Mouse (Mus musculus): Measurements from ENCODE around the gene Zcchc10. TPM values are rescaled to one million over a fixed set of nuclear protein-coding genes. Genes with fewer than 3 reads are reported as not detected.

The Zcchc10 gene
- polyA plus RNA-seq, 1 experiment from 2014 or later = 24.0 TPM

DNA sequence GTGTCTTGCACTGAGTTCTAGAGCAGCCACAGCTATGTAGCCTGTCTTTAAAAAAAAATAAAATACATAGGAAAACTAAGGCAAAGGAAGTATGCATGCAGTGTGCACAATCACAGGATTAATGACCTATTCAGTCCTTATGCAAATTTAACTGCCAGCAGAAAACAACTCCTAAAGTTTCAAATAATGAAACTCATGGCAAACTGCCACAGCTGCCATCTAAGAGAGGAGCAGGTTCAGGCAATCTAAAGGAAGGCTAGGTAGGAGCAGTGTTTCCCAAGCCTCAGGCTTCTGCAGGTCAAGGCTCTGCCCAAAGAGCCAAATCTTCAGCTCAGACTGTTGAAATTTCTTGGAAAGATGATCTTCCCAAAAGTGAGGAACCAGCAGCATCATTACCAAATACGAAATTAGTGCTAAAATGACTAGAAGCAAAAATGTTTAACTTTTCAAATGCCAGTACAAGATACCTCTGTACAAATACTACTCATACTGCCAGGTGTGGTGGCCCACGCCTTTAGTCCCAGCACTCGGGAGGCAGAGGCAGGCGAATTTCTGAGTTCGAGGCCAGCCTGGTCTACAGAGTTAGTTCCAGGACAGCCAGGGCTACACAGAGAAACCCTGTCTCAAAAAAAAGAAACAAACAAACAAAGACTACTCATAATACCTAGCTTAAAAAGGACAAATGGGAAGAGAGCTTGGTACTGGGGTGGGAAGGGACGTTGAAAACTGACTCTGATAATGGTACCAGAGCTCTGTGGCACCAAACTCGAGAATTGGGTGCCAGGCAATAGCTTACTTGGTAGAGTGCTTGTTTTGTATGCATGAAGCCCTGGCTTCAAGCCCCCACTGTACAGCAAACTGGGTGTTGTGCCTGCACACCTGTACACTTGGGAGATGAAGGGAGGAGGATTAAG is 26.3 kb upstream of the Zcchc10 start:
- Histone ChIP-seq H3K9me3 (ENCODE audit: control insufficient read depth, low read depth, low read length) (no peaks in the 10 kb centered on the region), H3K36me3 (ENCODE audit: control insufficient read depth, insufficient read depth, low read length) (peaks cover 10% of the 10 kb centered on the region; the same call in 1 of the 2 replicates), H3K9ac (replicated peaks; ENCODE audit: low read depth, low read length) (no peak overlapping the region), H3K27ac (ENCODE audit: low read length) (no peak overlapping the region), H3K4me1 (ENCODE audit: control insufficient read depth, insufficient read depth, low read length) (peaks cover 24% of the 10 kb centered on the region; the same call in 1 of the 2 replicates), H3K4me3 (ENCODE audit: low read depth, low read length) (peak overlapping the region; percentile 97; the same call in 1 of the 2 replicates), H3K27me3 (ENCODE audit: control insufficient read depth, insufficient read depth, low read length) (no peaks in the 10 kb centered on the region), H3K4me2 (replicated peaks; ENCODE audit: low read depth, low read length) (peak overlapping the region; percentile 74)
- WGBS = 82% methylated on average over 7 of the region's 7 CpGs
- no peak for ATAC-seq (ENCODE audit: insufficient number of reproducible peaks, insufficient read depth, low FRiP score, low read depth)

DNA sequence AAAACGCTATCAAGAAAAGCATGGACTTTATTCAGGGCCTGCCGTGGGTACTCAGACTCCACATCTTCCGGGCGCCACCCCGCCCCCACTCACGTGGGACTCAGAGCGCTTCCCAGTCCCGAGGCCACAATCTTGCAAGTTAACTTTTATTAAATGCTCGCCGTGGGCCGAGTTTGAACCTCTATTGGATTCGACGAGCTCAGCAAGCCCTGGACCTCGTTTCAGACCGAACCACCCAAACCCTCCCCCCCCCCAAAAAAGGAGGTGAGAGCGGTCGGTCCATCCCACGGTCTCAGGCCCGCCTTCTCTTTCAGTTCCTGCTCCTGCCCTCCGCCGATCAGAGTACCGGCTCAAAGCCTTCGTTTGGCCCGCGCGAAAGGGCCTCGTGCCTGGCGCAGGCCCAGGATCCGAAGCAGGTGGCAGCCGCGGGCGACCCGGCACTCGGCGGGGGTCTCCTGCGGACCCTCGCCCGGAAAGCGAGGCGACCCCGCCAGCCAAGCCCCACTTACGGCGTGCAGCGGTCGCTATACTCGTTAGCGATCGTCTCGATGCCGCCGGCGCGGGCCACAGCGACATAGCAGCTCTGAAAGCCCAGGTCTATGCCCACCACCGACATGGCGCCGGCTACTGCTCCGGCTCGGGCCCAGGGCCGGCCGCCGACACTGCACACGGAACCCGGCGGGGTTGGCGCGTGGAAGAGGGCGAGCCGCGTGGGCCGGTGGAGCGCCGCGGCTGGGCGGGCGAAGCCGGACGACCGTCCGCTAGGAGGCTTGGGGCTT is 24.7 kb upstream of the Zcchc10 start:
- peak overlapping the region; percentile 74 for H3K4me2 ChIP-seq (replicated peaks; ENCODE audit: low read depth, low read length)
- under 1% methylated on average over 80 of the region's 80 CpGs for WGBS
- H3K9ac ChIP-seq (replicated peaks; ENCODE audit: low read depth, low read length) = peak overlapping the region; percentile 97
- H3K36me3 ChIP-seq (ENCODE audit: control insufficient read depth, insufficient read depth, low read length) = peaks cover 10% of the 10 kb centered on the region; the same call in 1 of the 2 replicates
- no peaks in the 10 kb centered on the region for H3K9me3 ChIP-seq (ENCODE audit: control insufficient read depth, low read depth, low read length)
- H3K4me3 ChIP-seq (ENCODE audit: low read depth, low read length) = peak overlapping the region; percentile 97
- peak; percentile 39; the same call in 1 of the 2 replicates for ATAC-seq (ENCODE audit: insufficient number of reproducible peaks, insufficient read depth, low FRiP score, low read depth)
- peak overlapping the region; percentile 97 for H3K27ac ChIP-seq (ENCODE audit: low read length)
- H3K27me3 ChIP-seq (ENCODE audit: control insufficient read depth, insufficient read depth, low read length) = no peaks in the 10 kb centered on the region
- peaks cover 18% of the 10 kb centered on the region; the same call in 1 of the 2 replicates for H3K4me1 ChIP-seq (ENCODE audit: control insufficient read depth, insufficient read depth, low read length)

DNA sequence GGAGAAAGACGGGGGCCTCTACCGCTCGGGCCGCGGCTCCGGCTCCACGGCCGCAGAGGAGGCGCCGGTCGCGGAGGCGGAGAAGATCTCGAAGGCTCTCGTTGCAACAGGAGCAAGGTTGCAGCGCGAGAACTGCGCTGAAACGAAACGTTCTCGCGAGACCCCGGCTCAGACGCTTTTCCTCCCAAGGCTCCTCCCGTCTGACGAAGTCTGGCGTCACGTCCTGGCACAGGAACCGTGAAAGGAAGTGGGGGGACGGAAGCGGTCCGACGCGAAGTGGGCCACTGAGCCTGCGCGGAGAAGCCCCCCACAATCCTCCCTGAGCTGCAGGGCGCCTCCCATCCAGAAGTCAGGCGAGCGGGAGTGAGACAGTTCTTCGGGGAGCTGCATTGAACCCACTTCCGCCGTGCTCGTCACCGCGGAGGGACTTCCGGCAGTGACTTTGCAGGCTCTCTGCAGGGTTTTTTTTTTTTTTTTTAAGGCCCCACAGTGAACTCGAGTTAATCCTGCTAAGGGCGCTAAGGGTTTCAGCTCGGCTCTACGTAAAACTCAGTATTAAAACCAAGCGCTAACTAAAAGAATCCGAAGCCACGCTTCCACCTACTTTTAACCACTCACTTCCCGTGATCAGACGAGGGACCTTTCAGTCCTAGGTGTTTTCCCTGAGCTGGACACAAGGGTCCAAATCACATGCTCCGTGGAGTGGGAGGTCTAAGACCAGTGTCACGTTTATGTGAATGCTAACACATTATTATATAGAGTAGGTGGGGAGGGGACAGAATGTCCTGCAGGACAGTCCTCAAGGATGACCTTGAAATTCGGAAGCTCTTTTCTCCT is 23.9 kb upstream of the Zcchc10 start, which contains the start of gene Hspa4:
TSS of gene Hspa4 (minus strand) at position 128 of the 837 bp plus-strand sequence.
- H3K9ac ChIP-seq (replicated peaks; ENCODE audit: low read depth, low read length) = peak within 1 kb of the TSS; percentile 97
- peaks cover 10% of the 10 kb centered on the region; the same call in 1 of the 2 replicates for H3K36me3 ChIP-seq (ENCODE audit: control insufficient read depth, insufficient read depth, low read length)
- under 1% methylated on average over 57 of the region's 58 CpGs for WGBS
- no peaks in the 10 kb centered on the region for H3K27me3 ChIP-seq (ENCODE audit: control insufficient read depth, insufficient read depth, low read length)
- H3K4me3 ChIP-seq (ENCODE audit: low read depth, low read length) = peak within 1 kb of the TSS; percentile 97
- H3K4me1 ChIP-seq (ENCODE audit: control insufficient read depth, insufficient read depth, low read length) = peaks cover 11% of the 10 kb centered on the region; the same call in 1 of the 2 replicates
- peak within 1 kb of the TSS; percentile 74 for H3K4me2 ChIP-seq (replicated peaks; ENCODE audit: low read depth, low read length)
- peak within 1 kb of the TSS; percentile 97 for H3K27ac ChIP-seq (ENCODE audit: low read length)
- ATAC-seq (ENCODE audit: insufficient number of reproducible peaks, insufficient read depth, low FRiP score, low read depth) = peak; percentile 97
- H3K9me3 ChIP-seq (ENCODE audit: control insufficient read depth, low read depth, low read length) = no peaks in the 10 kb centered on the region

DNA sequence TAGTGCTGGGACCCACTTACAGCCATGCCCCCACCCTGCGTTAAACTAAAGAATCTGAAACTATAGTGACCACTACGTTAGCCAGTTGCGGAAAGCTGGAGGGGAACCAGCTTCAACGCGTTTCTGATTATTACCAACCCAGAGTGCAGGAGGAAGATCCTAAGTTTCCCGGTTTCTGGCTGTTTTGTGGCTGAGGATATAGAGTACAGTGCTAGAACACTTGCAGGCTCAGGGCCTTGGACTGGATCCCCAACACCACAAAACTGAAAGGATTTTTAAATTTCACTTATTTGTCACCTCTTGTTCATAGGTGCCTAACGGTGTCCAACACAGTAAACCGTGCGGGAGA is 23.3 kb upstream of the Zcchc10 start:
- H3K4me1 ChIP-seq (ENCODE audit: control insufficient read depth, insufficient read depth, low read length) = peaks cover 11% of the 10 kb centered on the region; the same call in 1 of the 2 replicates

DNA sequence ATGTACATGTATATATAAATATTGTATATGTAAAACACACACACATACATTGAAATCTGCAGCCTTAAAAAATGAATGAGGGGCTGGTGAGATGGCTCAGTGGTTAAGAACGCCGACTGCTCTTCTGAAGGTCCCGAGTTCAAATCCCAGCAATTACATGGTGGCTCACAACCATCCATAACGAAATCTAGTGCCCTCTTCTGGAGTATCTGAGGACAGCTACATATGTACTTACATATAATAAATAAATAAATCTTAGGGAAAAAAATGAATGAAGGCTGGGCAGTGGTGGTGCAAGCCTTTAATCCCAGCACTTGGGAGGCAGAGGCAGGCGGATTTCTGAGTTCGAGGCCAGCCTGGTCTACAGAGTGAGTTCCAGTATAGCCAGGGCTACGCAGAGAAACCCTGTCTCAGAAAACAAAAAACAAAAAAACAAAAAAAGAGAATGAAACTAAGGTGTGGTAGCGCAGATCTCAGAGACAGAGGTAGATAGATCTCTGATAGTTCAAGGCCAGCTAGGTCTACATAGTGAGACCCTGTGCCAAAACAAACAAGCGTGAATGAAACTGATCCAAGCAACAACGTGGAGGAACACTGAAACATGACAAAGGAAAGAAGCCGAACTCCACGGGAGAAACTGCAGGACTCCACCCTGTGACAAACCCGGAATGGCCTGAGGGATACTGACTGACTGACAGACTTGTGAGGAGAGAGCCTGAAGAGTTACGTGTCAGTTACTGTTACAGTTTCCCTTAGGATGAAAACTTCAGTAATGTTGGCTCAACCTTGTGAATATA is 20.2 kb upstream of the Zcchc10 start:
- no peak overlapping the region for H3K9ac ChIP-seq (replicated peaks; ENCODE audit: low read depth, low read length)
- no peak overlapping the region for H3K27ac ChIP-seq (ENCODE audit: low read length)
- no peak overlapping the region for H3K4me3 ChIP-seq (ENCODE audit: low read depth, low read length)
- no peaks in the 10 kb centered on the region for H3K9me3 ChIP-seq (ENCODE audit: control insufficient read depth, low read depth, low read length)
- H3K36me3 ChIP-seq (ENCODE audit: control insufficient read depth, insufficient read depth, low read length) = no peaks in the 10 kb centered on the region
- ATAC-seq (ENCODE audit: insufficient number of reproducible peaks, insufficient read depth, low FRiP score, low read depth) = no peak
- no peak overlapping the region for H3K4me2 ChIP-seq (replicated peaks; ENCODE audit: low read depth, low read length)
- WGBS = 85% methylated on average over 14 of the region's 14 CpGs
- H3K4me1 ChIP-seq (ENCODE audit: control insufficient read depth, insufficient read depth, low read length) = peaks cover 7% of the 10 kb centered on the region
- H3K27me3 ChIP-seq (ENCODE audit: control insufficient read depth, insufficient read depth, low read length) = no peaks in the 10 kb centered on the region

More for the DNA sequence above, 23.3 kb upstream of the Zcchc10 start:
- H3K27ac ChIP-seq (ENCODE audit: low read length) = peak overlapping the region; percentile 97
- no peaks in the 10 kb centered on the region for H3K27me3 ChIP-seq (ENCODE audit: control insufficient read depth, insufficient read depth, low read length)
- 49% methylated on average over 9 of the region's 9 CpGs for WGBS
- H3K4me2 ChIP-seq (replicated peaks; ENCODE audit: low read depth, low read length) = peak overlapping the region; percentile 42
- no peak; the same call in 1 of the 2 replicates for ATAC-seq (ENCODE audit: insufficient number of reproducible peaks, insufficient read depth, low FRiP score, low read depth)
- peak overlapping the region; percentile 97 for H3K4me3 ChIP-seq (ENCODE audit: low read depth, low read length)
- peak overlapping the region; percentile 22 for H3K9ac ChIP-seq (replicated peaks; ENCODE audit: low read depth, low read length)
- peaks cover 10% of the 10 kb centered on the region; the same call in 1 of the 2 replicates for H3K36me3 ChIP-seq (ENCODE audit: control insufficient read depth, insufficient read depth, low read length)
- H3K9me3 ChIP-seq (ENCODE audit: control insufficient read depth, low read depth, low read length) = no peaks in the 10 kb centered on the region

DNA sequence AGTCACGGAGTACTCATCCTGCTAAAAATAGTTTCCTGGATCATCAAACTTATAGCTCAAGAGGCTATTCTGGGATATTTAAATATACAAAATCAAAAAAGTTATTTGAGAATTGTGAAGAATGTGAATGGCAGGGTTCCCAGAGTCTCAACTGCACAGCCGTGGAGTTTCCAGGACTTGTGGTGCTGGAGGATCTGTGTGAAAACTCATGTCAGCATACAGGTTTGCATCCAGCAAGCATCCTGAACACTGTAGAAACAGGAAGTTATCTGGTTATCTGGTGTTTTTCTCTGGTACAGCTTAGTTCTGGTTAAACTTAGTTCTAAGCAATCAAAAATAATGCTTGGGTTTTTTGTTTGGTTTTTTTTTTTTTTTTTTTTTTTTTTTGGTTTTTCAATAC is 17.5 kb upstream of the Zcchc10 start:
- H3K36me3 ChIP-seq (ENCODE audit: control insufficient read depth, insufficient read depth, low read length) = no peaks in the 10 kb centered on the region
- no peak for ATAC-seq (ENCODE audit: insufficient number of reproducible peaks, insufficient read depth, low FRiP score, low read depth)
- no peak overlapping the region for H3K4me3 ChIP-seq (ENCODE audit: low read depth, low read length)
- H3K4me2 ChIP-seq (replicated peaks; ENCODE audit: low read depth, low read length) = no peak overlapping the region
- peak overlapping the region; percentile 78; the same call in 1 of the 2 replicates for H3K27ac ChIP-seq (ENCODE audit: low read length)
- no peaks in the 10 kb centered on the region for H3K9me3 ChIP-seq (ENCODE audit: control insufficient read depth, low read depth, low read length)
- 43% methylated on average over 2 of the region's 2 CpGs for WGBS
- H3K9ac ChIP-seq (replicated peaks; ENCODE audit: low read depth, low read length) = no peak overlapping the region
- H3K4me1 ChIP-seq (ENCODE audit: control insufficient read depth, insufficient read depth, low read length) = peaks cover 7% of the 10 kb centered on the region
- H3K27me3 ChIP-seq (ENCODE audit: control insufficient read depth, insufficient read depth, low read length) = no peaks in the 10 kb centered on the region

DNA sequence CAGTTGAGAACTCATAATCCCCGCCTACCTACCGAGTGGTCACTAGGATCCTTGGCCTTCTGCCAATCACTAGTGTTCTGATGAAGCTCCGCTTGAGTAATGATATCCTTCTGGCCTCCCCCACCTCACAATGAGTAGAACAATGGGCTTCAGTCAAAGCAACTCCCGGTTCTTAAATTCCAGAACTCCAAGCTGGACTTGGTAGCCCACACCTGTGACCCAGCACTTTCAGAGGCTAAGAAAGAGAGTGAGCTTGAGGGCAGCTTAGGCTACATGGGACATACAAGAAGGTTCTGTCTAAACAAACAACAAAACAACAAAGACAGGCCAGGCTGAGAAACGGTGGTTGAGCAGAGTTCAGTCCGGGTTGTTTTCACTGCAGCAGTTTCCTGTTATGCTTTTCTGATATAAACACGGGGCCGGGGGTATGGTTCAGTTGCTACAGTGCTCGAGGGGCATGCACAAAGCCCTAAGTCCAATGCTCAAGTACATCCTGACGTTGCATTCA is 16.9 kb upstream of the Zcchc10 start:
- no peak for ATAC-seq (ENCODE audit: insufficient number of reproducible peaks, insufficient read depth, low FRiP score, low read depth)
- Histone ChIP-seq H3K9ac (replicated peaks; ENCODE audit: low read depth, low read length) (no peak overlapping the region), H3K27ac (ENCODE audit: low read length) (peak overlapping the region; percentile 78), H3K4me1 (ENCODE audit: control insufficient read depth, insufficient read depth, low read length) (peaks cover 7% of the 10 kb centered on the region), H3K4me2 (replicated peaks; ENCODE audit: low read depth, low read length) (no peak overlapping the region), H3K36me3 (ENCODE audit: control insufficient read depth, insufficient read depth, low read length) (no peaks in the 10 kb centered on the region), H3K27me3 (ENCODE audit: control insufficient read depth, insufficient read depth, low read length) (no peaks in the 10 kb centered on the region), H3K9me3 (ENCODE audit: control insufficient read depth, low read depth, low read length) (no peaks in the 10 kb centered on the region), H3K4me3 (ENCODE audit: low read depth, low read length) (no peak overlapping the region)
- 52% methylated on average over 10 of the region's 10 CpGs for WGBS
